In the genomic region with DNA sequence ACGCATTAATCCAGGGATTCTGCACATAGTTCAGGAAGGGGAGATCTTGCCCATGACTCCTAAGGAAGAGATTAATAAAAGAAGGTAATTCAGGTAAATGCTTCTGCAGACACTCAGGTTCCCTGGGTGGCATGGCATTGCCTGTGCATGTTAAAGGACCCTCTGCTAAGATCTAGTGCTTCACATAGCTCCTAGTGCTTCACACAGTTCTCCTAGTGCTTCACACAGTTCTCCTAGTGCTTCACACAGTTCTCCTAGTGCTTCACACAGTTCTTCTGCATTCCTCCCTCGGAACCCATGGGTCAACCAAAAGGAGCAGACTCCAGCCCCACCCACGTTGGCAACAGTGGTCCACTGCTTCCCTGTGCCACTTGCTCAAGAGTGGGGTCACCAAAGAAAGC, we compare ENCODE assay signal across 9 mouse cellular contexts. TPM values are rescaled to one million over a fixed set of nuclear protein-coding genes. Genes with fewer than 3 reads are reported as not detected.
DNase-seq lines count a peak whose midpoint lies in the region; ATAC-seq lines count a peak whose summit lies in the region.
"Had no signal": no experiment of that assay in that cellular context is flagged by ENCODE, and none has a peak within 500 bp of the region (broad histone marks: within the 10 kb centered on the region; RNA-seq: fewer than 3 reads in every experiment).

No protein-coding gene starts in this region.

- peak; percentile 49 for DNase-seq in CD4-positive, CD25-positive, alpha-beta regulatory T cell, adult 2 months (ENCODE audit: low read depth, low spot score)
- DNase-seq in lung, adult 18-20 months: peak; percentile 54 to 56
- DNase-seq in lung, postnatal 10 days: no peak
- peak; percentile 48 to 53 for DNase-seq in kidney, postnatal 36 days
- DNase-seq in adrenal gland, postnatal 14 days: no peak
- DNase-seq in ovary, postnatal 36 days (ENCODE audit: low spot score): no peak
- DNase-seq: cerebellum, postnatal 10 days had no signal

- no peaks in the 10 kb centered on the region for H3K9me3 ChIP-seq in neural tube, embryonic 15.5 days (replicated peaks)

- H3K27me3 ChIP-seq in neural tube, embryonic 15.5 days (replicated peaks): no peaks in the 10 kb centered on the region

- H3K4me1 ChIP-seq in neural tube, embryonic 15.5 days: peaks cover 66% of the 10 kb centered on the region

- no peak overlapping the region for H3K4me3 ChIP-seq in neural tube, embryonic 15.5 days (replicated peaks)

- H3K36me3 ChIP-seq in neural tube, embryonic 15.5 days: peaks cover 4% of the 10 kb centered on the region; the same call in 1 of the 2 replicates

- H3K4me2 ChIP-seq in neural tube, embryonic 15.5 days: peak overlapping the region; percentile 63

- H3K27ac ChIP-seq in neural tube, embryonic 15.5 days (replicated peaks): no peak overlapping the region

- WGBS in neural tube, embryonic 15.5 days: 81% methylated on average over 3 of the region's 3 CpGs

- no peak for ATAC-seq in CD4-positive, CD25-positive, alpha-beta regulatory T cell, adult 4 months
- ATAC-seq in neural tube, embryonic 15.5 days (ENCODE audit: low FRiP score): no peak

- H3K9ac ChIP-seq in neural tube, embryonic 15.5 days (replicated peaks): no peak overlapping the region; the same call in 1 of the 2 replicates

RNA-seq across cellular contexts. Expression of gene Ergic1, which starts 56.1 kb away (rescaled TPM):
- polyA plus RNA-seq in CD4-positive, CD25-positive, alpha-beta regulatory T cell, adult 4 months (2017; shearing (Covaris generic)): 10 to 100 TPM; 37.2 to 77.2 TPM
- 89.7 and 101 TPM in 2 replicates for polyA plus RNA-seq in neural tube, embryonic 15.5 days (2015; fragmentation: Nextera tagmentation; extraction: Ambion mirVana)
- total RNA-seq in adrenal gland, postnatal 14 days (2021): 126 and 143 TPM in 2 replicates

RNA-seq across cellular contexts. Expression of gene Dusp1, which starts 56.7 kb away (rescaled TPM):
- polyA plus RNA-seq in CD4-positive, CD25-positive, alpha-beta regulatory T cell, adult 4 months (2017; shearing (Covaris generic)): 10 to 100 TPM; 24.6 to 24.7 TPM
- polyA plus RNA-seq in neural tube, embryonic 15.5 days (2015; fragmentation: Nextera tagmentation; extraction: Ambion mirVana): 25.0 and 25.8 TPM in 2 replicates
- 56.6 and 66.3 TPM in 2 replicates for total RNA-seq in adrenal gland, postnatal 14 days (2021)

Comparison
In these comparisons a context has a peak if more than half of its experiments do, and no peak if none do; other contexts are left out.
1. DNase-seq: peak in CD4-positive, CD25-positive, alpha-beta regulatory T cell, adult 2 months (single experiment), lung, adult 18-20 months (2 of 2) and kidney, postnatal 36 days (2 of 2); none in lung, postnatal 10 days (single experiment), adrenal gland, postnatal 14 days (single experiment) and ovary, postnatal 36 days (single experiment).